Mouse (Mus musculus): ENCODE data around the gene Diaph3. TPM values are rescaled to one million over a fixed set of nuclear protein-coding genes. Genes with fewer than 3 reads are reported as not detected.

Gene Diaph3
- 0.55 and 0.56 TPM in 2 replicates for polyA plus RNA-seq (2012; rRNA removed)

GRCm38 (mm10) chr14:87140963-87141486 lies at the start of gene Diaph3:
Gene Diaph3 (minus strand): TSS chr14:87141235.

